Mouse (Mus musculus) embryonic facial prominence, embryonic 11.5 days (tissue): ENCODE measurements around the gene Camta1. TPM values are rescaled to one million over a fixed set of nuclear protein-coding genes. Genes with fewer than 3 reads are reported as not detected.

Source experiments
- ATAC-seq: fragments of 200-750 bp; cut with Nextera tagmentation; replicated peaks from 2 replicates; pipeline ENCODE4 v1.8.0; 2017; ENCODE audit warnings: low read depth; ENCODE audit not compliant: insufficient number of reproducible peaks, low FRiP score, low TSS enrichment
- DNase-seq: peaks from one replicate; pipeline ENCODE4 v3.0.0-alpha.2; 2015; ENCODE audit warnings: low spot score
- H3K27ac ChIP-seq: fragments of 300-500 bp; sonication (generic); replicated peaks from 2 replicates; pipeline ENCODE4 v1.5.1; 2014; ENCODE audit warnings: mild to moderate bottlenecking, low read depth, low read length, control low read depth
- H3K27me3 ChIP-seq: fragments of 300-500 bp; sonication (generic); 2 replicates; pipeline ENCODE4 v1.6.1; 2014; ENCODE audit warnings: mild to moderate bottlenecking, low read length, moderate library complexity, mixed read lengths; ENCODE audit not compliant: control insufficient read depth, insufficient read depth
- H3K36me3 ChIP-seq: fragments of 300-500 bp; sonication (generic); replicated peaks from 2 replicates; pipeline ENCODE4 v1.6.1; 2014; ENCODE audit warnings: low read depth, mild to moderate bottlenecking, low read length, moderate library complexity, mixed read lengths; ENCODE audit not compliant: control insufficient read depth, insufficient read depth
- H3K4me1 ChIP-seq: fragments of 300-500 bp; sonication (generic); 2 replicates; pipeline ENCODE4 v1.6.1; 2014; ENCODE audit warnings: low read length, mixed read lengths; ENCODE audit not compliant: control insufficient read depth, insufficient read depth
- H3K4me2 ChIP-seq: fragments of 300-500 bp; sonication (generic); 2 replicates; pipeline ENCODE4 v1.6.1; 2014; ENCODE audit warnings: low read depth, mild to moderate bottlenecking, control low read depth, low read length, moderate library complexity
- H3K4me3 ChIP-seq: fragments of 300-500 bp; sonication (generic); 2 replicates; pipeline ENCODE4 v1.5.1; 2014; ENCODE audit warnings: low read depth, low read length, control low read depth
- H3K9ac ChIP-seq: fragments of 300-500 bp; sonication (generic); replicated peaks from 2 replicates; pipeline ENCODE4 v1.6.1; 2014; ENCODE audit warnings: mild to moderate bottlenecking, control low read depth, low read length
- H3K9me3 ChIP-seq: fragments of 300-500 bp; sonication (generic); replicated peaks from 2 replicates; pipeline ENCODE4 v1.6.1; 2016; ENCODE audit warnings: mild to moderate bottlenecking, low read length, inconsistent platforms, mixed read lengths; ENCODE audit not compliant: control insufficient read depth
- WGBS: fragments of 180-500 bp; shearing (Covaris S2); extraction: QIAGEN DNeasy Blood & Tissue Kit; methylation state at CpG from one replicate; pipeline ENCODE4 v1.1.7; 2014; 5-methylcytosine and 5-hydroxymethylcytosine counted together
- polyA plus RNA-seq: library from polyadenylated mRNA; unstranded; fragments of >200 nt; fragmentation: Nextera tagmentation; extraction: Ambion mirVana; gene quantifications from 2 replicates; pipeline ENCODE4 v1.2.1, GENCODE M21; 2014

Camta1 gene
- polyA plus RNA-seq, 1 experiment from 2014 or later = 130 TPM

GRCm38 (mm10) chr4:151232028-151232427, 629.6 kb downstream of the Camta1 start:
- WGBS = 71% methylated on average over 3 of the region's 3 CpGs
- no peak overlapping the region for H3K9ac ChIP-seq
- ATAC-seq = no peak

DNA sequence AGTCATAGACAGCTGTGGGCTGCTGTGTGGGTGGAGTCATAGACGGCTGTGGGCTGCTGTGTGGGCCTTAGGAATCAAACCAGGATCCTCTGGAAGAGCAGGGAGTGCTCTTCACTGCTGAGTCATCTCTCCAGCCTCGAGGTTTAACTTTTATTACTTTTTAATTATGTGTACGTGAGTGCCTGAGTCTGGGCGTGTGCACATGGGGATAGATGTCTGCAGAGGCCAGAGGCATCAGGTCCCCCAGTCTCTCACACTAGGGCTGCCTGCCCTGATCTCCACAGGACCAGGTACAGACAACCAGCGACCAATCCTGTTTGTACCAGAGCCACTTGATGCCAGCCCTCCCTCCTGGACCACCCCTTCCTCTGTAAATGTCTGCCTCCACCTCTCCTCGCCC, 632.6 kb downstream of the Camta1 start:
- H3K36me3 ChIP-seq = no peaks in the 10 kb centered on the region
- no peak overlapping the region for H3K27ac ChIP-seq
- whole genome bisulfite sequencing = 61% methylated on average over 6 of the region's 6 CpGs
- ATAC-seq (no peak), DNase-seq (no peak)
- H3K4me1 ChIP-seq = no peaks in the 10 kb centered on the region
- no peaks in the 10 kb centered on the region for H3K27me3 ChIP-seq
- H3K4me2 ChIP-seq = no peak overlapping the region
- no peak overlapping the region for H3K4me3 ChIP-seq
- H3K9ac ChIP-seq = no peak overlapping the region
- H3K9me3 ChIP-seq = no peaks in the 10 kb centered on the region

More at GRCm38 (mm10) chr4:151232028-151232427, 629.6 kb downstream of the Camta1 start:
- Histone ChIP-seq H3K4me3 (no peak overlapping the region), H3K9me3 (no peaks in the 10 kb centered on the region), H3K36me3 (no peaks in the 10 kb centered on the region), H3K4me1 (no peaks in the 10 kb centered on the region), H3K27me3 (no peaks in the 10 kb centered on the region), H3K4me2 (no peak overlapping the region), H3K27ac (no peak overlapping the region)
- no peak for DNase-seq

GRCm38 (mm10) chr4:151226496-151226895, 635.2 kb downstream of the Camta1 start:
- Histone ChIP-seq H3K27ac (no peak overlapping the region), H3K4me3 (no peak overlapping the region), H3K27me3 (no peaks in the 10 kb centered on the region), H3K4me2 (peak overlapping the region; percentile 13; the same call in 1 of the 2 replicates), H3K4me1 (no peaks in the 10 kb centered on the region), H3K9ac (no peak overlapping the region), H3K36me3 (no peaks in the 10 kb centered on the region), H3K9me3 (no peaks in the 10 kb centered on the region)
- ATAC-seq (no peak), DNase-seq (no peak)
- 36% methylated on average over 9 of the region's 9 CpGs for WGBS

DNA sequence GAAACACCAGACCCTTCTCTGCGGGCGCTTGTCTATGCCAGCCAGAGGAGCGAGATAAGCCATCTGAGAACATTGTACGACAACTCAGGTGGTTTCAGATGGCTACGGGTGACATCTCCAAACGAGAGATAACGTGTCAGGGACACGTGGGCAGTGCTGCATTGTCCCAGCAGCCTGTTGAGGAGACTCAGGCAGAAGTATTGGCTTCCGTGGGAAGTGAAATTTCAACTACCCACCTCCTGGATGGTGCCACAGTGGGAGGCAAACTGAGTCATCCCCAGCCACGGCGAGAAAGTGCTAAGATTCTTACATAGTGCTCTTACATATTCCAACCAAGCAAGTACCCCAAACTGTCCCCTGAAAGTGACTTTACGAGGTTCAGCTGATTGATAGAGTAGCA, 637.7 kb downstream of the Camta1 start:
- no peaks in the 10 kb centered on the region for H3K9me3 ChIP-seq
- no peak overlapping the region for H3K4me3 ChIP-seq
- WGBS = 81% methylated on average over 12 of the region's 12 CpGs
- DNase-seq = no peak
- no peaks in the 10 kb centered on the region for H3K36me3 ChIP-seq
- H3K27ac ChIP-seq = no peak overlapping the region
- H3K9ac ChIP-seq = no peak overlapping the region
- no peak overlapping the region for H3K4me2 ChIP-seq
- H3K4me1 ChIP-seq = no peaks in the 10 kb centered on the region
- no peaks in the 10 kb centered on the region for H3K27me3 ChIP-seq
- no peak for ATAC-seq

- Histone ChIP-seq H3K9ac (no peak overlapping the region), H3K4me3 (no peak overlapping the region), H3K27me3 (no peaks in the 10 kb centered on the region), H3K9me3 (no peaks in the 10 kb centered on the region), H3K27ac (no peak overlapping the region), H3K4me2 (no peak overlapping the region), H3K4me1 (no peaks in the 10 kb centered on the region), H3K36me3 (no peaks in the 10 kb centered on the region)
- WGBS = 79% methylated on average over 13 of the region's 13 CpGs
- DNase-seq (no peak), ATAC-seq (no peak)
These were observed 638.2 kb downstream of the Camta1 start for GRCm38 (mm10) chr4:151223263-151223996.

DNA sequence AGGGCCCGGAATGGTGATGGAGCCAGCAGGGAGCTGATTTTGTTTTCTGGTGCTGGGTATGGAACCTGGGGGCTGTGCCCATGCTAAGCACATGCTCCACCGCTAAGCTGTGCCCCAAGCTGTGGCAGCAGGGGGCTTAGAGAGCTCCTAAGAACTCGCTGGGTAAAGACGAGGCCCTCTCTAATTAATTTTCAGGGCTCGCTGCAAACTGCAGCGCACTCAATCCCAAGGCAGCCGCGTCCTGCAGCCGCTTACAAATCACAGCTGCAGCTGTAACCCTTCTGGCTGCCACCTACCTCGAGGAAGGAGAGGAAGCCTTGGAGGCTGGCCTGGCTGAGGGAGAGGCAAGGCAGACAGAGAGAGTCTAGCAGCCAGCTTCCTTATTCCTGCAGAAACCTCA, 639.0 kb downstream of the Camta1 start:
- Histone ChIP-seq H3K9me3 (no peaks in the 10 kb centered on the region), H3K36me3 (no peaks in the 10 kb centered on the region), H3K27me3 (no peaks in the 10 kb centered on the region), H3K4me3 (no peak overlapping the region), H3K27ac (no peak overlapping the region), H3K9ac (no peak overlapping the region), H3K4me2 (no peak overlapping the region), H3K4me1 (no peaks in the 10 kb centered on the region)
- WGBS = 22% methylated on average over 10 of the region's 10 CpGs
- DNase-seq (no peak), ATAC-seq (no peak)

GRCm38 (mm10) chr4:151216553-151217292, 645.0 kb downstream of the Camta1 start:
- Histone ChIP-seq H3K9ac (no peak overlapping the region), H3K36me3 (no peaks in the 10 kb centered on the region), H3K4me3 (no peak overlapping the region), H3K27me3 (no peaks in the 10 kb centered on the region), H3K4me2 (no peak overlapping the region), H3K9me3 (no peaks in the 10 kb centered on the region), H3K27ac (no peak overlapping the region), H3K4me1 (no peaks in the 10 kb centered on the region)
- DNase-seq (no peak), ATAC-seq (no peak)
- WGBS = 83% methylated on average over 15 of the region's 15 CpGs

DNA sequence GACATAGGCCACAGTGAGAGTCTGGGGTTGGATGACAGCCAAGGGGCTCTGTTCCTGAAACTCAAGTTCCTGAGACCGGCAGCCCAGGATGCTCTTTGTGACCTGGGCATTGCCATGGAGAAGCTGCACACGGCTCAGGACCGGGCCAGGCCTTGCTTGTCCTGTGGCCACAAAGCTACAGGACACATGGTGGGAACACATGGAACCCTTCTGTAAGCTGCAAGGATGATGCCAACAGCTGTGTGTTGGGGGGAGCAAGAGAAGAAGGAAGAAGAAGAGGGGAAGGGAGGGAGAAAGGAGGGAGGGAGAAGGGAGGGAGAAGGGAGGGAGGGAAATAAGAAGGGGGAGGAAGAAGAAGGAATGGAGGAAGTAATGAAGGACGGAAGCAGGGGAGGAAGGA, 645.8 kb downstream of the Camta1 start:
- DNase-seq (no peak), ATAC-seq (no peak)
- Histone ChIP-seq H3K36me3 (no peaks in the 10 kb centered on the region), H3K27me3 (no peaks in the 10 kb centered on the region), H3K27ac (no peak overlapping the region), H3K9ac (no peak overlapping the region), H3K4me2 (no peak overlapping the region), H3K4me1 (no peaks in the 10 kb centered on the region), H3K9me3 (no peaks in the 10 kb centered on the region), H3K4me3 (no peak overlapping the region)
- WGBS = 71% methylated on average over 4 of the region's 4 CpGs
